Mouse (Mus musculus) liver, adult 2 months (tissue): ENCODE results near the gene Tsc22d4. TPM values are rescaled to one million over a fixed set of nuclear protein-coding genes. Genes with fewer than 3 reads are reported as not detected.
A peak's percentile ranks its signal among the peaks of the same experiment; 100 is the strongest.

Source experiments
- DNase-seq: peaks from one replicate; pipeline ENCODE4 v3.0.0-alpha.2; 2011; ENCODE audit warnings: low read depth, low spot score; ENCODE audit errors: extremely low read depth
- H3K27ac ChIP-seq: fragments of 200-500 bp; replicated peaks from 2 replicates; pipeline ENCODE4 v1.5.1; 2012; ENCODE audit warnings: low read depth, mild to moderate bottlenecking, control low read depth, inconsistent platforms, low read length; ENCODE audit not compliant: insufficient read depth
- H3K27me3 ChIP-seq: fragments of 200-500 bp; 2 replicates; pipeline ENCODE4 v1.6.1; 2012; ENCODE audit warnings: mild to moderate bottlenecking, moderate library complexity, low read length, inconsistent platforms; ENCODE audit not compliant: control insufficient read depth, insufficient read depth
- H3K36me3 ChIP-seq: fragments of 200-500 bp; 2 replicates; pipeline ENCODE4 v1.6.1; 2012; ENCODE audit warnings: low read length, inconsistent platforms; ENCODE audit not compliant: control insufficient read depth, insufficient read depth
- H3K4me1 ChIP-seq: fragments of 200-500 bp; 2 replicates; pipeline ENCODE4 v1.6.1; 2011; ENCODE audit warnings: low read length; ENCODE audit not compliant: control insufficient read depth, insufficient read depth
- H3K4me3 ChIP-seq: fragments of 200-500 bp; 2 replicates; pipeline ENCODE4 v1.5.1; 2011; ENCODE audit warnings: low read depth, mild to moderate bottlenecking, control low read depth, low read length, moderate library complexity; ENCODE audit not compliant: insufficient read depth
- H3K79me2 ChIP-seq: fragments of 200-500 bp; 2 replicates; pipeline ENCODE4 v1.6.1; 2012; ENCODE audit warnings: inconsistent platforms, mild to moderate bottlenecking, low read length, moderate library complexity; ENCODE audit not compliant: control insufficient read depth, insufficient read depth
- H3K9ac ChIP-seq: fragments of 200-500 bp; 2 replicates; pipeline ENCODE4 v1.6.1; 2012; ENCODE audit warnings: low read depth, mild to moderate bottlenecking, control low read depth, inconsistent platforms, low read length
- CTCF ChIP-seq: fragments of 200-500 bp; IDR thresholded peaks from 2 replicates; pipeline ENCODE4 v1.5.1; 2011; ENCODE audit warnings: low read depth, low read length, control low read depth
- POLR2A ChIP-seq: fragments of 200-500 bp; IDR thresholded peaks from 2 replicates; pipeline ENCODE4 v1.6.1; 2011; ENCODE audit warnings: low read length, control low read depth; ENCODE audit not compliant: insufficient read depth; ENCODE audit errors: extremely low read depth
- WGBS: fragments of 180-500 bp; shearing (Covaris S2); methylation state at CpG from one replicate; pipeline ENCODE4 v1.1.7; 2018; 5-methylcytosine and 5-hydroxymethylcytosine counted together
- polyA plus RNA-seq: library from polyadenylated mRNA; depleted of rRNA; stranded (reverse); fragments of >200 nt; gene quantifications from 2 replicates; pipeline ENCODE4 v1.2.3, GENCODE M21; 2012; rRNA removed
- total RNA-seq: library from RNA; depleted of rRNA; stranded (reverse); fragments of >200 nt; gene quantifications from 2 replicates; pipeline ENCODE4 v1.2.3, GENCODE M21; 2014; rRNA removed

The Tsc22d4 gene
- total RNA-seq (4.4 and 4.5 TPM in 2 replicates), polyA plus RNA-seq (11.4 and 22.1 TPM in 2 replicates)

DNA sequence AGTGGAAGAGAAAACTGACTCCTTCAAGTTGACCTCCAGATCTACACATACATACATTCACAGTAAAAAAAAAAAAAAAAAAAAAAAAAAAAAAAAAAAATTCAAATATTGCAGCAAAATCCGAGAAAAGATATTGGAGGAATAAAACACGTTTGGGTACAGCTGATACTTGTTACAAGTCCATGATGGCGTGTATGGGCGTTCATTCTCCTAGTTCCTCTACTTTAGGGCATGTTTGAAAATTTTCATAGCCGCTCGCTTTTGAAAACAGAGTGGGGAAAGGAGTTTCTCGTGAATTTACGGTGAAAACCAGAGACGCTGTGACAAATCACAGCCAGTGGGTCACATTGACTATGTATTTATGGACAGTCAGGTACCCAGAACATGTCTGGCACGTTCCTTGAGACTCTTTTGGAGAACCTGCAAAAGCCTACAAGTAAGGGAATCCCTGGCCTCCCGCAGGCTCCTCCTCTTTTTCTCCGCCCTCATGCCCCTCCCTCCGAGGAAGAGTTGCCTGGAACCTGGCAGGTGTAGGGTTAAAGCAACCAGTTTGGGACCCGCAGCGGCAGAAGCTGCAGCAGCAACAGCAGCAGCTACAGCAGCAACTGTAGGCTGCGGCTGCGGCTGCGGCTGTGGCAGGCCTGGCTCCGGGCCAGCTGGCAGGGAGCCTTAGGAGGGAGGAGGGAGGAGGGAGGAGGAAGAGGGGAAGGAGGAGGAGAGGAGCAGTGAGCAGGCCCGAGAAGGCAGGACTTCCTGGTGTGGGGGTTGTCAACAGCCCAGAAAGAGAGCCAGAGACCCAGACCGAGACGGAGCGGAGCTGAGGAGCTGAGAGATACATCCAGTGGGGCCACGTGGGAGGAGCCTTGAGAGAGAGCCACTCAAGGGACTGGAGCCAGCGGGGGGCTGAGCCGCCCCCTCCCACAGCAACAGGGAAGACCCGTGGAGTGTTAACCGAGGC is at the start of gene Tsc22d4:
Gene Tsc22d4, plus strand, starts transcription at position 517 of the 958 bp plus-strand sequence.
- H3K79me2 ChIP-seq: no peaks in the 10 kb centered on the region; the same call in 1 of the 2 replicates
- H3K36me3 ChIP-seq: no peaks in the 10 kb centered on the region
- H3K27me3 ChIP-seq: no peaks in the 10 kb centered on the region
- peak within 1 kb of the TSS; percentile 70 for H3K9ac ChIP-seq
- WGBS: 5% methylated on average over 28 of the region's 28 CpGs
- peak within 1 kb of the TSS; percentile 67 for H3K27ac ChIP-seq
- H3K4me1 ChIP-seq: no peaks in the 10 kb centered on the region
- TF ChIP-seq CTCF (no peak), POLR2A (peak; percentile 69; the same call in 1 of the 2 replicates)
- peak within 1 kb of the TSS; percentile 77 for H3K4me3 ChIP-seq
- DNase-seq: peak; percentile 67

GRCm38 (mm10) chr5:137695930-137696329 is 49.6 kb upstream of the Tsc22d4 start:
- no peak overlapping the region for H3K9ac ChIP-seq
- H3K27ac ChIP-seq: no peak overlapping the region
- TF ChIP-seq CTCF: no peak
- TF ChIP-seq POLR2A: no peak
- no peaks in the 10 kb centered on the region for H3K4me1 ChIP-seq
- 67% methylated on average over 4 of the region's 4 CpGs for WGBS
- H3K79me2 ChIP-seq: no peaks in the 10 kb centered on the region
- no peaks in the 10 kb centered on the region for H3K27me3 ChIP-seq
- no peak overlapping the region for H3K4me3 ChIP-seq
- H3K36me3 ChIP-seq: no peaks in the 10 kb centered on the region
- DNase-seq: no peak

GRCm38 (mm10) chr5:137699080-137699479 is 46.5 kb upstream of the Tsc22d4 start:
- WGBS: 86% methylated on average over 3 of the region's 3 CpGs
- Histone ChIP-seq H3K4me1 (no peaks in the 10 kb centered on the region), H3K9ac (no peak overlapping the region), H3K4me3 (no peak overlapping the region), H3K36me3 (no peaks in the 10 kb centered on the region), H3K27me3 (no peaks in the 10 kb centered on the region), H3K79me2 (no peaks in the 10 kb centered on the region), H3K27ac (no peak overlapping the region)
- DNase-seq: no peak
- no peak for TF ChIP-seq CTCF
- TF ChIP-seq POLR2A: no peak

DNA sequence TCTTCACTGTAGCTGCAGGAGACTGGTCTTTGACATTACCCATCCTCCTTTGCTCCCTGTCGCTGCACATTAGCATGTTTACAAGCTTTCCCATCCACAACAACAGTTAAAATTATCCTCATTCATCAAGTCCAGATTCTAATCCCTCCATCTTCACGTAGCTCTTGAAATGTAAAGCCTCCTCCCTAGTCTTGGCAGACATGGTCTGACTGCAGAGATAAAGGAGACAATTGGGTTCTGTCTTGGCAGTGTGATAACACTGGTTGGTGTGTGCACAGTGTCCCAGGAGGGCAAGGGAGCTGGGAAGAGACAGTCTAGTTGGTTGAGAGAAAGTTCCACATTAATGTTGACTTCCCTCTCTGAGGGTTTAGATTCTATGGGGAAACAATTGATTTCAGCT is 45.7 kb upstream of the Tsc22d4 start:
- no peak for DNase-seq
- TF ChIP-seq POLR2A (no peak), CTCF (no peak)
- no peaks in the 10 kb centered on the region for H3K36me3 ChIP-seq
- WGBS: 74% methylated on average over 2 of the region's 2 CpGs
- no peak overlapping the region for H3K9ac ChIP-seq
- no peak overlapping the region for H3K27ac ChIP-seq
- no peak overlapping the region for H3K4me3 ChIP-seq
- H3K4me1 ChIP-seq: no peaks in the 10 kb centered on the region
- no peaks in the 10 kb centered on the region for H3K27me3 ChIP-seq
- no peaks in the 10 kb centered on the region for H3K79me2 ChIP-seq

DNA sequence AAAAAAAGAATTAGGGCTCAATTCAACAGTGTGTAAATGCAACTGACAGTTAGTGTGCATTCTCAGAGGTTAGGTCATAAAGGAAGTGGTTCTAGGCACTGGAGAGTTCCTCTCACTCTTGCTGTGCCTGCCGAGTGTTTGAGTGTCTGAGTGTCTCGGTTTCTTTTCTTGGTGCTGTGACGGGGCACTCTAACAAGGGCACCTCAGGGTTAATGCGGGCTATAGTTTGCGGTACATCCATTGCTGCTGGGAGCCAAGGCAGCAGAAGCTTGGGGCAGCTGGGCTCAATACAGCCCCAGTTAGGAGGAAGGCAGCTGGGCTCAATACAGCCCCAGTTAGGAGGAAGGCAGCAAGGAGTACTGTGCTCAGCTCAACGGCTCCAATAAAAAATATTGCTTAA is 40.3 kb upstream of the Tsc22d4 start:
- Histone ChIP-seq H3K9ac (no peak overlapping the region), H3K4me3 (no peak overlapping the region), H3K79me2 (no peaks in the 10 kb centered on the region), H3K4me1 (no peaks in the 10 kb centered on the region), H3K36me3 (no peaks in the 10 kb centered on the region), H3K27me3 (no peaks in the 10 kb centered on the region), H3K27ac (no peak overlapping the region)
- DNase-seq: no peak
- WGBS: 74% methylated on average over 6 of the region's 6 CpGs
- no peak for TF ChIP-seq CTCF
- TF ChIP-seq POLR2A: no peak
